Mouse (Mus musculus) olfactory bulb, adult 2 months (tissue): Measurements from ENCODE around the gene Bud31. TPM values are rescaled to one million over a fixed set of nuclear protein-coding genes. Genes with fewer than 3 reads are reported as not detected.
"Not testable (repeated sequence)": the region's sequence is repeated elsewhere in the genome, so short reads cannot be mapped to it uniquely, and the experiment has no call there.

Experiments
- H3K27ac ChIP-seq: fragments of 200-500 bp; 2 replicates; pipeline ENCODE4 v1.5.1; 2012; ENCODE audit warnings: low read depth, low read length; ENCODE audit not compliant: insufficient read depth
- H3K4me1 ChIP-seq: fragments of 200-500 bp; 2 replicates; pipeline ENCODE4 v1.6.1; 2012; ENCODE audit warnings: low read length; ENCODE audit not compliant: control insufficient read depth, insufficient read depth
- H3K4me3 ChIP-seq: fragments of 200-500 bp; 2 replicates; pipeline ENCODE4 v1.5.1; 2012; ENCODE audit warnings: mild to moderate bottlenecking, low read depth, low read length, moderate library complexity; ENCODE audit not compliant: insufficient read depth
- CTCF ChIP-seq: fragments of 200-500 bp; IDR thresholded peaks from 2 replicates; pipeline ENCODE4 v1.5.1; 2012; ENCODE audit warnings: low read depth, mild to moderate bottlenecking, low read length, moderate library complexity; ENCODE audit not compliant: insufficient read depth
- POLR2A ChIP-seq: fragments of 200-500 bp; IDR thresholded peaks from 2 replicates; pipeline ENCODE4 v1.6.1; 2012; ENCODE audit warnings: mild to moderate bottlenecking, low read depth, low read length, moderate library complexity; ENCODE audit not compliant: insufficient read depth
- WGBS: fragments of 180-500 bp; shearing (Covaris S2); methylation state at CpG from one replicate; pipeline ENCODE4 v1.1.7; 2018; 5-methylcytosine and 5-hydroxymethylcytosine counted together
- polyA plus RNA-seq: library from polyadenylated mRNA; stranded (reverse); fragments of >200 nt; gene quantifications from 2 replicates; pipeline ENCODE4 v1.2.4, GENCODE M21; 2012; ENCODE audit warnings: low replicate concordance; ENCODE audit not compliant: missing spikeins, insufficient read depth, insufficient read length

Bud31 gene
- polyA plus RNA-seq, 1 experiment, result not detected

GRCm38 (mm10) chr5:145119385-145119784 is 20.8 kb upstream of the Bud31 start:
- no peak for TF ChIP-seq POLR2A
- no peak for TF ChIP-seq CTCF
- WGBS, result 90% methylated on average over 2 of the region's 2 CpGs
- H3K4me1 ChIP-seq, result peaks cover 8% of the 10 kb centered on the region; the same call in 1 of the 2 replicates
- H3K27ac ChIP-seq, result no peak overlapping the region
- no peak overlapping the region for H3K4me3 ChIP-seq

GRCm38 (mm10) chr5:145120921-145121320 is 19.2 kb upstream of the Bud31 start:
- WGBS, result 78% methylated on average over 7 of the region's 7 CpGs
- Histone ChIP-seq H3K4me1 (0 out of 2 replicates have a peak, but pooled peaks cover 2% of the 10 kb centered on the region), H3K4me3 (no peak overlapping the region), H3K27ac (no peak overlapping the region)
- no peak for TF ChIP-seq CTCF
- no peak for TF ChIP-seq POLR2A

- Histone ChIP-seq H3K27ac (no peak overlapping the region), H3K4me3 (no peak overlapping the region), H3K4me1 (no peaks in the 10 kb centered on the region)
- WGBS, result 94% methylated on average over 19 of the region's 19 CpGs
- no peak for TF ChIP-seq CTCF
- TF ChIP-seq POLR2A, result no peak
Measured at GRCm38 (mm10) chr5:145123396-145123795, 16.8 kb upstream of the Bud31 start.

GRCm38 (mm10) chr5:145126580-145126979 is 13.6 kb upstream of the Bud31 start:
- no peak overlapping the region for H3K4me3 ChIP-seq
- no peak for TF ChIP-seq POLR2A
- no peak for TF ChIP-seq CTCF
- 94% methylated on average over 9 of the region's 9 CpGs for WGBS
- no peak overlapping the region for H3K27ac ChIP-seq
- H3K4me1 ChIP-seq, result peaks cover 11% of the 10 kb centered on the region

GRCm38 (mm10) chr5:145129124-145129523 is 11.0 kb upstream of the Bud31 start:
- peaks cover 11% of the 10 kb centered on the region for H3K4me1 ChIP-seq
- H3K27ac ChIP-seq, result no peak overlapping the region
- TF ChIP-seq POLR2A (no peak), CTCF (no peak)
- H3K4me3 ChIP-seq, result no peak overlapping the region
- WGBS, result 89% methylated on average over 4 of the region's 4 CpGs

- WGBS, result 75% methylated on average over 4 of the region's 6 CpGs
- H3K27ac ChIP-seq, H3K4me3 ChIP-seq: not testable (repeated sequence)
- H3K4me1 ChIP-seq, result peaks cover 11% of the 10 kb centered on the region
Measured at GRCm38 (mm10) chr5:145129773-145130172, 10.4 kb upstream of the Bud31 start.

- TF ChIP-seq POLR2A, result no peak
- TF ChIP-seq CTCF, result no peak
- Histone ChIP-seq H3K4me3 (no peak overlapping the region; the same call in 1 of the 2 replicates), H3K27ac (no peak overlapping the region), H3K4me1 (peaks cover 11% of the 10 kb centered on the region)
- 59% methylated on average over 11 of the region's 11 CpGs for WGBS
Measured at GRCm38 (mm10) chr5:145130191-145130590, 10.0 kb upstream of the Bud31 start.

- Histone ChIP-seq H3K4me1 (peaks cover 11% of the 10 kb centered on the region), H3K4me3 (no peak overlapping the region), H3K27ac (no peak overlapping the region)
- TF ChIP-seq POLR2A (no peak), CTCF (no peak)
- WGBS, result 91% methylated on average over 3 of the region's 3 CpGs
Measured at GRCm38 (mm10) chr5:145130995-145131394, 9.2 kb upstream of the Bud31 start.

GRCm38 (mm10) chr5:145133275-145133674 is 6.9 kb upstream of the Bud31 start:
- 87% methylated on average over 6 of the region's 6 CpGs for WGBS
- H3K4me3 ChIP-seq, result not testable (repeated sequence)

GRCm38 (mm10) chr5:145138836-145139235 is 1.3 kb upstream of the Bud31 start:
- WGBS, result 6% methylated on average over 6 of the region's 6 CpGs
- no peak overlapping the region for H3K27ac ChIP-seq
- peaks cover 4% of the 10 kb centered on the region for H3K4me1 ChIP-seq
- H3K4me3 ChIP-seq, result peak overlapping the region; percentile 12; the same call in 1 of the 2 replicates
- no peak for TF ChIP-seq CTCF
- TF ChIP-seq POLR2A, result no peak

More at GRCm38 (mm10) chr5:145133275-145133674, 6.9 kb upstream of the Bud31 start:
- H3K4me1 ChIP-seq, result peaks cover 15% of the 10 kb centered on the region
- H3K27ac ChIP-seq, result not testable (repeated sequence)
